Mouse (Mus musculus) stomach, embryonic 14.5 days (tissue): Measurements from ENCODE around the gene Aldh1l1. TPM values are rescaled to one million over a fixed set of nuclear protein-coding genes. Genes with fewer than 3 reads are reported as not detected.
A peak's percentile ranks its signal among the peaks of the same experiment; 100 is the strongest.

Experiments used
- ATAC-seq: fragments of 200-750 bp; cut with Nextera tagmentation; 2 replicates; pipeline ENCODE4 v1.8.0; 2017; ENCODE audit warnings: low read depth, moderate TSS enrichment; ENCODE audit not compliant: insufficient number of reproducible peaks, insufficient read depth, low FRiP score
- H3K27ac ChIP-seq: fragments of 300-500 bp; sonication (generic); 2 replicates; pipeline ENCODE4 v1.5.1; 2014; ENCODE audit warnings: mild to moderate bottlenecking, low read length, moderate library complexity, mixed read lengths
- H3K27me3 ChIP-seq: fragments of 300-500 bp; sonication (generic); 2 replicates; pipeline ENCODE4 v1.6.1; 2014; ENCODE audit warnings: low read length, control low read depth, mixed read lengths; ENCODE audit not compliant: control insufficient read depth, insufficient read depth
- H3K36me3 ChIP-seq: fragments of 300-500 bp; sonication (generic); 2 replicates; pipeline ENCODE4 v1.6.1; 2014; ENCODE audit warnings: mild to moderate bottlenecking, control low read depth, low read length, moderate library complexity, mixed read lengths; ENCODE audit not compliant: control insufficient read depth, insufficient read depth
- H3K4me1 ChIP-seq: fragments of 300-500 bp; sonication (generic); 2 replicates; pipeline ENCODE4 v1.6.1; 2014; ENCODE audit warnings: low read length, control low read depth, mixed read lengths; ENCODE audit not compliant: control insufficient read depth, insufficient read depth
- H3K4me2 ChIP-seq: fragments of 300-500 bp; sonication (generic); replicated peaks from 2 replicates; pipeline ENCODE4 v1.6.1; 2014; ENCODE audit warnings: low read depth, low read length, control low read depth
- H3K4me3 ChIP-seq: fragments of 300-500 bp; sonication (generic); 2 replicates; pipeline ENCODE4 v1.5.1; 2014; ENCODE audit warnings: low read depth, low read length, control low read depth
- H3K9ac ChIP-seq: fragments of 300-500 bp; sonication (generic); replicated peaks from 2 replicates; pipeline ENCODE4 v1.6.1; 2014; ENCODE audit warnings: low read depth, mild to moderate bottlenecking, control low read depth, low read length, moderate library complexity, mixed read lengths
- H3K9me3 ChIP-seq: fragments of 300-500 bp; sonication (generic); 2 replicates; pipeline ENCODE4 v1.6.1; 2016; ENCODE audit warnings: low read depth, low read length, control low read depth; ENCODE audit not compliant: control insufficient read depth
- WGBS: fragments of 180-500 bp; shearing (Covaris S2); extraction: QIAGEN DNeasy Blood & Tissue Kit; methylation state at CpG from one replicate; pipeline ENCODE4 v1.1.7; 2014; 5-methylcytosine and 5-hydroxymethylcytosine counted together
- polyA plus RNA-seq: library from polyadenylated mRNA; unstranded; fragments of >200 nt; fragmentation: Nextera tagmentation; extraction: Ambion mirVana; gene quantifications from 2 replicates; pipeline ENCODE4 v1.2.1, GENCODE M21; 2014

Gene Aldh1l1
- polyA plus RNA-seq, 1 experiment from 2014 or later: 2.5 TPM

GRCm38 (mm10) chr6:90474361-90474750 lies 11.9 kb upstream of the Aldh1l1 start:
- 80% methylated on average over 3 of the region's 3 CpGs for WGBS
- Histone ChIP-seq H3K4me1 (no peaks in the 10 kb centered on the region; the same call in 1 of the 2 replicates), H3K27me3 (no peaks in the 10 kb centered on the region), H3K4me3 (no peak overlapping the region), H3K9ac (no peak overlapping the region), H3K27ac (no peak overlapping the region), H3K4me2 (no peak overlapping the region), H3K36me3 (no peaks in the 10 kb centered on the region), H3K9me3 (no peaks in the 10 kb centered on the region)
- no peak for ATAC-seq

GRCm38 (mm10) chr6:90475176-90475853 lies 10.9 kb upstream of the Aldh1l1 start:
- H3K4me1 ChIP-seq: no peaks in the 10 kb centered on the region; the same call in 1 of the 2 replicates
- H3K27me3 ChIP-seq: no peaks in the 10 kb centered on the region
- no peak overlapping the region for H3K4me3 ChIP-seq
- H3K9ac ChIP-seq: no peak overlapping the region
- H3K4me2 ChIP-seq: no peak overlapping the region
- H3K27ac ChIP-seq: no peak overlapping the region
- WGBS: 81% methylated on average over 4 of the region's 4 CpGs
- no peaks in the 10 kb centered on the region for H3K36me3 ChIP-seq
- no peak; the same call in 1 of the 2 replicates for ATAC-seq
- H3K9me3 ChIP-seq: no peaks in the 10 kb centered on the region

GRCm38 (mm10) chr6:90475854-90476212 lies 10.4 kb upstream of the Aldh1l1 start:
- Histone ChIP-seq H3K36me3 (no peaks in the 10 kb centered on the region), H3K9me3 (no peaks in the 10 kb centered on the region), H3K27ac (no peak overlapping the region), H3K4me1 (no peaks in the 10 kb centered on the region; the same call in 1 of the 2 replicates), H3K9ac (no peak overlapping the region), H3K4me3 (no peak overlapping the region), H3K27me3 (no peaks in the 10 kb centered on the region), H3K4me2 (no peak overlapping the region)
- WGBS: 78% methylated on average over 3 of the region's 3 CpGs
- no peak for ATAC-seq

- 51% methylated on average over 14 of the region's 14 CpGs for WGBS
- no peak overlapping the region for H3K4me3 ChIP-seq
- no peak overlapping the region for H3K4me2 ChIP-seq
- peak; percentile 19; the same call in 1 of the 2 replicates for ATAC-seq
- no peaks in the 10 kb centered on the region for H3K36me3 ChIP-seq
- no peaks in the 10 kb centered on the region for H3K9me3 ChIP-seq
- H3K27ac ChIP-seq: no peak overlapping the region
- no peaks in the 10 kb centered on the region for H3K27me3 ChIP-seq
- no peaks in the 10 kb centered on the region for H3K4me1 ChIP-seq
- no peak overlapping the region for H3K9ac ChIP-seq
These were observed 9.2 kb upstream of the Aldh1l1 start for GRCm38 (mm10) chr6:90476941-90477518.

GRCm38 (mm10) chr6:90484249-90484648 lies 2.0 kb upstream of the Aldh1l1 start:
- 64% methylated on average over 3 of the region's 3 CpGs for WGBS
- no peaks in the 10 kb centered on the region for H3K9me3 ChIP-seq
- no peak overlapping the region for H3K4me3 ChIP-seq
- no peak for ATAC-seq
- no peaks in the 10 kb centered on the region for H3K27me3 ChIP-seq
- no peaks in the 10 kb centered on the region for H3K36me3 ChIP-seq
- H3K4me1 ChIP-seq: no peaks in the 10 kb centered on the region
- no peak overlapping the region for H3K27ac ChIP-seq
- no peak overlapping the region for H3K4me2 ChIP-seq
- H3K9ac ChIP-seq: no peak overlapping the region

GRCm38 (mm10) chr6:90484876-90485275 lies 1.4 kb upstream of the Aldh1l1 start:
- H3K4me2 ChIP-seq: no peak overlapping the region
- no peak overlapping the region for H3K27ac ChIP-seq
- H3K9ac ChIP-seq: no peak overlapping the region
- no peaks in the 10 kb centered on the region for H3K9me3 ChIP-seq
- no peak overlapping the region for H3K4me3 ChIP-seq
- no peaks in the 10 kb centered on the region for H3K4me1 ChIP-seq
- WGBS: 74% methylated on average over 5 of the region's 5 CpGs
- ATAC-seq: no peak
- no peaks in the 10 kb centered on the region for H3K36me3 ChIP-seq
- H3K27me3 ChIP-seq: no peaks in the 10 kb centered on the region

- no peak overlapping the region for H3K9ac ChIP-seq
- WGBS: 86% methylated on average over 1 of the region's 1 CpGs
- no peaks in the 10 kb centered on the region for H3K27me3 ChIP-seq
- no peaks in the 10 kb centered on the region for H3K36me3 ChIP-seq
- H3K4me1 ChIP-seq: no peaks in the 10 kb centered on the region
- no peak for ATAC-seq
- H3K4me3 ChIP-seq: no peak overlapping the region
- H3K27ac ChIP-seq: no peak overlapping the region
- H3K4me2 ChIP-seq: no peak overlapping the region
- H3K9me3 ChIP-seq: no peaks in the 10 kb centered on the region
These were observed 1.3 kb downstream of the Aldh1l1 start for GRCm38 (mm10) chr6:90487531-90487930.

GRCm38 (mm10) chr6:90489532-90489931 lies 3.3 kb downstream of the Aldh1l1 start:
- Histone ChIP-seq H3K27ac (no peak overlapping the region), H3K9ac (no peak overlapping the region), H3K36me3 (no peaks in the 10 kb centered on the region), H3K4me2 (no peak overlapping the region), H3K4me1 (no peaks in the 10 kb centered on the region), H3K27me3 (no peaks in the 10 kb centered on the region), H3K4me3 (no peak overlapping the region), H3K9me3 (no peaks in the 10 kb centered on the region)
- 89% methylated on average over 3 of the region's 3 CpGs for WGBS
- no peak for ATAC-seq

GRCm38 (mm10) chr6:90490976-90491375 lies 4.7 kb downstream of the Aldh1l1 start:
- ATAC-seq: no peak
- no peaks in the 10 kb centered on the region for H3K27me3 ChIP-seq

More at GRCm38 (mm10) chr6:90490976-90491375, 4.7 kb downstream of the Aldh1l1 start:
- Histone ChIP-seq H3K4me1 (peaks cover 5% of the 10 kb centered on the region; the same call in 1 of the 2 replicates), H3K9me3 (no peaks in the 10 kb centered on the region), H3K36me3 (no peaks in the 10 kb centered on the region), H3K9ac (no peak overlapping the region), H3K4me2 (no peak overlapping the region), H3K4me3 (no peak overlapping the region), H3K27ac (no peak overlapping the region)
- 77% methylated on average over 2 of the region's 2 CpGs for WGBS
